Mouse (Mus musculus) megakaryocyte, adult 5-6 weeks (primary cell): ENCODE data around the gene Chrm1. TPM values are rescaled to one million over a fixed set of nuclear protein-coding genes. Genes with fewer than 3 reads are reported as not detected.

Experiments
- ATAC-seq: 2 replicates; pipeline ENCODE4 v1.8.0; 2016; ENCODE audit warnings: mild to moderate bottlenecking, inconsistent platforms; ENCODE audit not compliant: poor library complexity, severe bottlenecking
- total RNA-seq, 2 experiments: library from RNA; stranded (forward) in 1 of 2; stranded (reverse) in 1 of 2; fragments of 153-499, 151-499 nt in 1 of 2; fragments of 221-1000, 200-1000 nt in 1 of 2; gene quantifications; 2 replicates each; pipeline versions ENCODE4 v1.2.3 to v1.2.4; 2015 to 2017

Chrm1 gene
- total RNA-seq, 2 experiments from 2014 or later, result 0.04 to 0.16 TPM

DNA sequence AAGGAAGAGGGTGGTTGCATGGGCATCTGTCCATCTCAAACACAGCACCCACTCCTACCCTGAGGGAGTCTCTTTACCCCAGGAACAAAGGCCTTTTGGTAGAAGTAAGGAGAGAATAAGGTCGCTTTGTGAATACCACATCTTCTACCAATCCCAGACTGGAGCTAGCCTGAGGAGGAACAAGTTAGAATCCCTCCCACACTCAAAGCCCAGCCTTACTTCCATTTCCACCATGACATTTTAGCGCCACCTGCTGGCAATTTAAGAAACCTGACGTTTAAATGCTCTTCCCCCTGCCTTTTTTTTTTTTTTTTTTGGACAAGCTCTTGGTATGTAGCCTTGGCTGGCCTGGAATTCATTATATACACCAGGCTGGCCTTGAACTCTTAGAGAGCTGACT is 19.4 kb downstream of the Chrm1 start:
- ATAC-seq, result peak; percentile 88

DNA sequence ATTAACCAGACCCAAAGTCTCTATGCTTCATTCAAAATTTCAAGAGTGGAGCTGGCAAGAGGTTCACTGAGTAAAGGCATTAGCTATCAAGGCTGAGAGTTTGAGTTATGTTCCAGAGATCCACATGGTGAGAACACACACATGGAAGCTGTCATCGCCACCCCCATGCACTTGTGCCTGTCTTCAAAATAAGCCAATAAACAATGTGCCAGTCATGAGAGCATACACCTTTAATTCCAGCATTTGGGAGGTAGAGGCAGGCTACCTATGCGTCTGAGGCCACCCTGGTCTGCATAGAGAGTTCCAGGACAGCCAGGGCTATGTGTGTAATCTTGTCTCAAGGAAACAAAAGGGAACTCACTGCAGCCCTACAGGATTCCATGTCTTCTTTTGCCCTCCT is 20.0 kb downstream of the Chrm1 start:
- no peak for ATAC-seq

DNA sequence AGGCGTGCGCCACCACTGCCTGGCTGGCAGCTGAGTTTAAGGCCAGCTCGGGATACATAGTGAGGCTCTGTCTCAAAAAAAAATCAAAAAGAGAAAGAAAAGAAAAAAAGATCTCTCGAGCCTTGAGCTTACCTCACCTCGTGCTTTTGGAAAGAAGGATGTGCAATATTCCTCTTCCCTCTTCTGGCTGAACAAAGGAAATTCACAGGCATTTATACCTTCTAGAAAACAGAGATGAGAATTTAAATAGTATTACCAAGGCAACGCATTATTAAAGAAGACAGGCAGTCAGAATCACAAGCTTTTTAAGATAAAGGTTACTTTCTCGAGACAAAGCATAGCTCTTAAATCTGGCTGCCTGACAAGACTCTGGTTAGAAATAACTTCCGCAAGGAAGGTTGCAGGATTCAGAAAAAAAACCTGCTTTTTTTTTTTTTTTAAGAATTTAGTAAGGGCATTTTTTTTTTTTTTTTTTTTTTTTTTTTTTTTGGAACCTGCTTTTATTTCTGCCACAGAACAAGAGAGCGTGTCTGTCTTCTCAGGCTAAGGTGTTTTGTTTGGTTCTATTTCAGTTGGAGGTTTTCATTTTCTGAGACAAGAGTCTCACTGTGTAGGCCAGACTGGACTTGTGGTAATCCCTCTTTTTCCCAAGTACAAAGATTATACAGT is 28.4 kb downstream of the Chrm1 start:
- ATAC-seq, result no peak

DNA sequence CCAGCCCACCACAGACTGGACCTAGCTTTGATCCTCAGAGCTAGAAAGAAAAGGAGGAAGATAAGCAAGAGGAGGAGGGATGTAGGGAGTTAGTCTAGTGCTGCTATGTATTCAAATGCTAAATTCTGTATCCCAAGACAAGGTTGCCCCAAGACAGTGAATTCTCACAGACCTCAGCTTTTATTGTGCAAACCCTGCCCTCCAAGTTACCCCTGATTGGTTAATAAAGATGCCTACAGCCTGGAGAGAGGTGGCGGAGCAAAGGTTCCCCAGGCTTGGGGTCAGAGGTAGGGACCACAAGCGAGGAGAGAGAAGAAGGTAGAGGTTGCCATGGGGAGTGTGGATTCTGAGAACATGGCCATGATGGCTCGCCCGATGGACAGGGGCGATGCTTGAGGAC is 29.2 kb downstream of the Chrm1 start:
- ATAC-seq, result no peak

DNA sequence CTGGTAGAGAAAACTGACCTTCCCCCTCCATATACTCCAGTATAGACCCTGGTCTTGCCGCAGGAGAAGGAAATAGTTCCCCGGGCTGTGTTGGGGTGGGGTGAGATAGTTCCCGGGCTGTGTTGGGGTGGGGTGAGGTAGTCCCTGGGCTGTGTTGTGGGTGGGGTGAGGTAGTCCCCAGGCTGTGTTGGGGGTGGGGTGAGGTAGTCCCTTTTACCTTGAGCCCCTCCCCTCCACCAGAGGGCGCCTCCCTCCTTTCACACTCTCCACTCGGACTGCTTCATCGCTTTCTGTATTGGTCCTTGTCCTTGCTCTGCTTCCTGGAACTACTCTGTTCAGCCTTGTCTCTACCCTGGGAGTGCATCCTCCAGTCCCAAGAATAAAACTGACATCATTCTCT is 31.7 kb downstream of the Chrm1 start:
- ATAC-seq, result peak; percentile 77

DNA sequence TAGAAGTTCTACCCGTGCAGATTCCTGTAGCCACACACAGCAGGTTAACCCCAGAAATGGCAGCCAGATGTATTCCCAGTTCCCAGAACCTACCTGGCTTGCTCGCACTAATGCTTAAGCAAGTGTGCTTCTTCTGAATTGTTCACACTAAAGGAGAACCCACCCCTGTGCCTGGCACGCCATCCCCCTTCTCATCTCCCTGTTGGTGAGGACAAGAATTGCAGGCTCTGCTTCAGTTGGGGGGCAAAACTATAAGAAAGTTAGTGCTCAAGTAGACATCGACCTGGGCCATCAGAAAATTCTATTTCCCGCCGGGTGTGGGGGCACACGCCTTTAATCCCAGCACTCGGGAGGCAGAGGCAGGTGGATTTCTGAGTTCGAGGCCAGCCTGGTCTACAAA is 36.1 kb downstream of the Chrm1 start:
- no peak for ATAC-seq

DNA sequence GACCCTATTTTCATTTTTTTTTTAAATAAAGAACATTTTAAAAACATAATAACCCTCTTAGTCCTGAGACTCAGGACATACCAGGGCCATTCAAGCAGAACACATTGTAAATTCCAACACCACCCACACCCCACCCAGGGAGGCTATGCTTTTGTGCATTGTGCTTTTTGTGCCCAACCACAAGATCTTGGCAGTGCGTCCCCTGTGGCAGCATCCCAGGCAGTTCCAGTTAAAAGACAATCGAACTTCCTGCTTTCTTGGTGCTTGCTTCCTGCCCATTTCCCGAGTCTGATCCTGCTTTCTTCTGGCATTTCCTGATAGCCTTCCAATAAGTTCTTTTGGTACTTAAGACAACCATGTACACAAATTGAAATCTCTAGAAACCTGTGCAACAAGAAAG is 38.9 kb downstream of the Chrm1 start:
- no peak for ATAC-seq

DNA sequence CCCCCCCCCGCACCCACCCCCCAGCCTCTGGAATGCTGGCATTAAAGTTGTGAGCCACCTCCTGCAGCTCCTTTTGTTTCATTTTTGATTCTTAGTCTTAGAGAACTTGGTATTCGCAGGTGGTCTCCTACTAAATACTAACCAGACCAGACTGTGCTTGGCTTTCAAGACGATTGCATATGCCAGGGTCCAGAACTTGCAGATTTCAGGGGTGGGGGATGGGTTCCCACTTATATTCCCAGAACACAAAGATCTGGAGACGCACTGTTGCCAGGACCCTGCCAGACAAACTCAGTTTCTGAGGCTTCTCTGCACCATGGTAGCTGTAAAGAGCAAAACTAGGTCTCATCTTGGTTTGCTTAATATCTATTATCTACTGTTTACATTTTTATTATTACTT is 40.0 kb downstream of the Chrm1 start:
- no peak for ATAC-seq

DNA sequence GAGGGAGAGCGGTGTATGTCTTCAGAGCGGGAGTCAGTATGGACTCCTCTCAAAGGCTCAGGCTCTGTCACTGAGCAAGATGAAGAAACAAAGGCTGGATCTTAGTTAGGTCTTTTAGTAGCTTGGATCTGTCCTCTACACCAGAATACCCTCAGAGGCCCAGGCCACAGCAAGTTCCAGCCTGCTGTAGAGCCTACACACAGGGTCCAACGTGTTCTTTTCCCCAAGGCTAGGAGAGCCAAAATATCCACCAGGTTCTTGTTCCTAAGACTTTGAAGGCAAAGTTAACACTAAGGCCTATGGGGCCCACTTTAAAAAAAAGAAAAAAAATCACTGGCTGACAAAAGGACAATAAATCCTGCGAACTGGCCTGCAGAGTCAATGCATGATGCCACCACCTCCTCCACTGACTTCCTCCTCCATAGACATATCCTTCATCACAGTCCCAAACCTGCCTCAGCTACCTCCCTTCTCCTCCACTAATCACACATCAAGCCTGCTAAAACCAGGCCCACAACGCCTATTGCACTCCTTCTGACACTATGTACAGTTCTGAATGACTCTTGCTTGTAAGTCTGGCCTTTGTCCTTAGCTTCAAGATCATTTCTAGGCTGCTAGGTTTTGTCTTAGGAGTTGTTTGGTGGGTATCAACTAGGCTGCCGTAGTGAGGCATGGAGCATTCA is 41.6 kb downstream of the Chrm1 start:
- ATAC-seq, result no peak

DNA sequence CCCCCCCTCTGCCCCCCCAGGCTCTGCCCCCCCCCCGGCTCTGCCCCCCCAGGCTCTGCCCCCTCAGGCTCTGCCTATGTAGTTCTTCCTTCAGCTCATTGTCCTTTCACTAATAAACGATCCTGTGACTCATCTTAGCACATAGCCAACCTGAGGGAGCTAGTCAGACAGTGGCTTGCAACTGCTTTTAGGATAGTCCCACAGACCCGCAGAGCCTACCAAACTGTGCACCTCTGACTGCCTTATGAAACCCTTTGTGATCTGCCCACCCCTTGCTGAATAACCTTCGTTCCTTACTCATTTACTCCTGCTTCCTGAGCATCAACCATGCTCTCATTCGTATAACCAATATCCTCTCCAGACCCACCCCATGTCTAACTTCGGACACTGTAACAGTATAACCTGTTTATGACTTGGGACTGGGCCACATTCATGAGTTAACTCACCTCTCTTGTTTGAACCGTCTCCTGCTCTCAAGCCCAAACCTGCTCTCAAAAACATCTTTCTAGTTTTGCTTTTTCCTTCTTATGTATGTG is 42.6 kb downstream of the Chrm1 start:
- no peak for ATAC-seq

DNA sequence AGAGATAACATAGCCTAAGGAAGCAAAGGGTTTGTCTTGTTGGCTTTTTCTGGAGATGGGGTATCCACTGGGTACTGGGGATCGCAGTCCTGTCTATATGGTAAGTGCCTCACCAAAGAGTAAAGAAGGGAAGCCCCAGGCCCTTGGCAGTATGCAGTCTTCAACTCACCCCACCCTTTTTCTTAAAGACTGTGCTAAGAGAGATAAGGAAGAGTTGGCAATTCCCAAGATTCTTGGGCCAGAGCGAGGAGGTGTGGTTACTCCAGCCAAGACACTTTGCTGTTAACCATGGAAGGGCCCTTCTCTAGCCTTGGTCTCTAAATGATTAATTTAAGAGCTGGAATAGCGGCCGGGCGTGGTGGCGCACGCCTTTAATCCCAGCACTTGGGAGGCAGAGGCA is 43.3 kb downstream of the Chrm1 start:
- no peak for ATAC-seq

DNA sequence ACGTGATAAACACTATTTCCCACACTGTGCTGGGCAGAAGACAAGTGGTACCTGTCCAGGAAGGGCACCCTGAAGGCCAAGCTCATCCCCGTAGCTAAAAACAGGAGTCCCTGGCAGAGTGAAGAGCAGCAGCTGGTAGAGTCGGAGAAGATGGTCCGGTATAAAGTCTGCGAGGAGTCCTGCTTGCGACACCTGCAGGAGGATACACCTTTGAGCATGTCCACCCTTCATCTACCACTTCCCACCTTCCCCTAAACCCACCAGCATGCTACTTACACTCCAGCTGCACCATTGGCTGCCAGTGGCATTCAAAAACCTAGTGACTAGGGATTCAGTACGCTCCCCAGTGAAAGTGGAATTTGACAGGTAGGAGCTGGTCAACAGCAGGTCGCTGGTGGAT is 45.4 kb downstream of the Chrm1 start:
- ATAC-seq, result no peak

DNA sequence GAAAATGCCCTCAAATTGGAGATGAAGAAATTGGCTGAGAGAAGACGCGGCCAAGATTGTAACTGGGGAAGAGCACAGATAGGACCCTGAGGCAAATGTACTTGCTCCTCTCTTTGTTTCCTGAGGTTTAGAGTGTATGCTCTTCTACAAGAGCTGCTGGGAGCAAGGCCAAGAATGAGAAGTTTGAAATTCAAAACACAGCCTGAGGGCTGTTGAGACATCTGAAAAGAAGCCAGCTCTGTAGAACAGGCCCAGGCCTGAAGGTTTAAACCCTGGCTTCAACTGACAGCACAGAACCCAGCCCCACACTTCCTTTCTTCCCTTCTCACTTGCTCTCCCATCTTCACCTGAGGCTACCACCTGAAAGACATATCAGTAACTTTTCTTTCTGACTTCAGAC is 46.5 kb downstream of the Chrm1 start:
- ATAC-seq, result no peak

DNA sequence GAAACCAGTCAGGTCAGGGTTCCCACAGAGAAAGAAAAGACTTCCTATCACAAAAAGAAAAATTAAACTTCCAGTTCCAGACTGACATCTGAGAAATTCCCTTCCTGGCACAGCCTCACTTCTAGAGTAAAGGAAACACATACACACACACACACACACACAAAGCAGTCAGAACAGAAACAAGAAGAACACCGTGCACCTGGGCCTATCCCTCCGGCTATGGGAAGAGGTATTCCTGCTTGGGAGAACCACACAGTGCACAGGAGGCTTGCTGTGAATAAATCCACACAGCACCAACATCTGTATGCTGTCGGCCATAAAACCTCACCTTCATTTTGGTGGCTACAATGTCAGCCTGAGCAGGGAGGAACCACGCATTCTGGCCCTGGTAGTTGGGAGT is 47.9 kb downstream of the Chrm1 start:
- ATAC-seq, result no peak

DNA sequence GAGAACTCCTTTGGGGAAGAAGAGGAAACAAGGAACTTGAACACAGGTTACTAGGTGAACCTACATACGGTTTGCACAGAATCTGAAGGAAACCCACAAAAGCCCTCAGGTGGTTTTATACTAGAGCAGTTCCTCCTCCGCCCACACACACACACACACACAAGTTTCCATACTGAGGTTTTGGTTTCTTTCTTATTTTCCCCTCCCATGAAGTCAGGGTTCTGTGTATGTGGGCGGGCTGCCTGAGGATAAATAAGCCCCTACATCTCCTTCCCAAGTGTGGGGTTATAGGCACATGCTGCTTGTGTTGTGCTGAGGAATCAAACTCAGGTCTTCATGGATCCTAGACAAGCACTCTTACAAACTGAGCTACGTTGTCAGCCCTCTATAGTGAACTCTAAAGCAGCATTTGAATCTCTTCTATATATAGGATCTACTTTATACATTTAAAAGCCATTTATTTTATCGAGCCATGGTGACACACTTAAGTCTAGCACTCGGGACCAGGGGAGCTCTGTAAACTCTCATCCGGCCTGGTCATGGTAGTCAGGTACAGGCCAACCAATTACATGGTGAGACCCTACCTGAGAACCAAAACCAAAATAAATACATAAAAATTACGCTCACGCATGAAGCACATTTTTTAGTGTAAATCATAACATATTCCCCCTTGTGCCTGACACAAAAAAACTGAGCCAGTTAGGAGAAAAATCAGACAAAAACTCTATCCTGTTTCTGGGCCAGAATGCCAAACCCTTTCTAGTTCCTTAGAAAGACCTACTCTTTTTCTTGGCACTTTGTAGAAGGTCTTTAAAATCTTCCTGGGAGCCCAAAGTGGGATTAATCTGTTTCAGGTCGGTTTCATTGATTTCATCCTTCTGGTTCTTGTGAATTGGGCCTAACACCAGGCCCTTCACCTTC is 48.6 kb downstream of the Chrm1 start:
- ATAC-seq, result peak; percentile 15

DNA sequence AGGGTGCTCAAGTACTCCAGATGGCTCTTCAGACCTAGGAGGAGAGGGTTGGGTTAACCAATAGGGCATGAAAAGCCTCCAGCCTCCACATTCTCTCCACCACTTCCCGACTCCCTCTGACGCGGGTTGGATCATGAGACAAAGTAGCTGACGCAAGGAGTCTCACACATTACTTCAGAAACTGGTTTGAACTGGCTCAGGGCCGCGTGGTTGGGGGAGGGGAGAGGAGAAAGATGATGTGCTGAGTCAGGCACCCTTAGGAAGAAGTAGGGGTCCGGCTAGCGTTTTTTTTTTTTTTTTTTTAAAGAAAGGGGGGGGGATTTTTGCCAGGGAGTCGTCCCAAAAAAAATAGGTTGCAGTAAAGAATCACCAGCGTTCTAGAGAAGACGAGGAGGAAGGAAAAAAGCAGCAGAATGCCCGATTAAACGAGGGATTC is 49.3 kb downstream of the Chrm1 start:
- peak; percentile 64 for ATAC-seq

DNA sequence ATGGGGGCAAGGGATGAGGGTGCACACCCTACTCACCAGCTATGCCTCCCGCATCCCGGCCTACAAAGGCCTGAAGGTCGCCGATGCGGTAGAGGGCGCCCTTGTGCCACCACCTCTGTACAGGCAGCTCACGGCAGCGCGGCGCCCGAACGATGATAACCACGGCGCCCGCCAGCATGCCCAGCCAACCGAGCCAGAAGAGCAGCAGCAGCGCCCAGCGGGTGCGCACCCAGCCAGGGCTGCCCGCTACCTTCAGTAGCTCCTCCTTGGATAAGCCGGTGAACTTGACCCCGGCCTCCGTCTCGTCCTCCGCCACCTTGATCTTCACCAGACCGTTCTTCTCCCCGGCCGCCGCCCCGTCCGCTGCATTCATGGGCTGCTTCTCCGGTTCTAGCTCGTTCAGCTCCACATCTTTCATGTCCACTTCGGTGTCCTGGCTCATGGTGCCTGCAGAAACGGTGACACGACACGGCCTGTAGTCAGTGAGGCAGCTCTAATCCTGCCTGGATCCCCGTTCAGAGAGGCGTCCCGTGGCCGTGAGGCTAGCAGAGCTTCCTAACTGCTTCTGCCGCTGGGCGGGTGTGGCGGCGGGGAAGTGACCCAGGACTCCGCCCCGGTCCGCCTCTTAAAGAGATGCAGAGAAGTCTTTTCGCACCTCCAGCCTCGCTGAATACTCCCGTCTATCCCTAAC is 49.9 kb downstream of the Chrm1 start:
- peak; percentile 80 for ATAC-seq

DNA sequence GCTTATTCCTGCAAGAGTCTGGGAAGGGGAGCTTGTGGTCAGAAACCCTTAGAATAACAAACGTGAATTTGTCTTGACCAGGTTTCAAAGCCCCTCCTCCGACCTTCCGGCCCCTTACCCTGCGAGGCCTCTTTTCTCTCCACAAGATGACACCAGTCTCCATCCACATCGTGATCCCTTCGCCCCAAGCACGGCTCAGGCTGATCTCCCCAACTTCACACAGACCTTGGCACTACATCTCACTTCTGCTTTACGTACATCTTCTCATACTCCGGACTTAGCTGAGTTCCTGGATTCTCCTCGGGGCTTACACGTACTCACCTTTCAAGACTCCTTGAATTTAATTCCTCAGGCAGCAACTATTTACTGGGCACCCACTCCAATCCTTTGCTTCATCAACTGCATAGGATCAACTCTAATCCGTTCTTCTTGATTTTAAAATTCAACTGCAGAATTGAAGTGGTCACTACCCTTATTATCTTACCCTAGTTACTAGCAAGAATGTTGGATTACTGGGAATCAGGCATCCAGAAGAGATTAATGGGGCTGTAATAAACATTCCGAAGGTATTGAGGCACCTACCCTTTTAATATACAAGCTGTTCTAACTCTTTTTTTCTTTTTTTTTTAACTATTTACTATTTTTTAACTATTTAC is 50.5 kb downstream of the Chrm1 start:
- ATAC-seq, result peak; percentile 26

DNA sequence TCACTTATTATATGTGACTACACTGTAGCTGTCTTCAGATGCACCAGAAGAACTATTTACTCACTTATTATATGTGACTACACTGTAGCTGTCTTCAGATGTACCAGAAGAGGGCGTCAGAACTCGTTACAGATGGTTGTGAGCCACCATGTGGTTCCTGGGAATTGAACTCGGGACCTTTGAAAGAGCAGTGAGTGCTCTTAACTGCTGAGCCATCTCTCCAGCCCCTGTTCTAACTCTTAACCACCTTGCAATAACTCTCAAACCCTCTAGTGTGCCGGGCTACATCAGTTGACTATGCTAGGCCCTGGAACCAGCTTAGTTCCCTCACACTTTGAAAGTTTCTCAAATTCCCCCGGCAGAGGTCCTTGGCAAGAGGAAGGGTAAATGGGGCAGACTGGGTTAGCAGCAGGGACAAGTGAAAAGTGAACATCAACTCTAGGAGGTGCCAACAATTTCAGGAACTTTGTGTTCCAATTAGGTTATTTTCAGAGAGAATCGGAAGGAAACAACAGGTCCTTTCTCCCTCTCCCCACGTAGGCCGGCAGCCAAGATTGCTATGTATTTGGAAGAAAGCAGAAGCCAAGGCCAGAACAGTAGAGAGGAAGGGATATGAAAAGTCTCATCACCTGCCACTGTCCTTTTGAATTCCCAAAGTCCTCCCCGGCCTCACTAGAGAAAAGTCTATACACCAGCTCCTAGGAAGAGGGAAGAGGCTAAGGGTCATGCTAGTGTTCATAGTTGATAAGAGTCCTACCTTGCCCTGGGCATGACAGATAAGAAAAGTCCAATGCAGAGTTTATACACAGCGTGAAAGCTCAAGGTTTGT is 51.3 kb downstream of the Chrm1 start:
- ATAC-seq, result no peak
